Mouse (Mus musculus): ENCODE measurements around the gene Ppia. TPM values are rescaled to one million over a fixed set of nuclear protein-coding genes. Genes with fewer than 3 reads are reported as not detected.
A peak's percentile ranks its signal among the peaks of the same experiment; 100 is the strongest.
"Not testable (repeated sequence)": the region's sequence is repeated elsewhere in the genome, so short reads cannot be mapped to it uniquely, and the experiment has no call there.

The Ppia gene
- polyA plus RNA-seq, 1 experiment from 2014 or later, result 4,008 TPM

GRCm38 (mm10) chr11:6443727-6444076 is 28.5 kb downstream of the Ppia start:
- no peaks in the 10 kb centered on the region for H3K36me3 ChIP-seq (ENCODE audit: control insufficient read depth, insufficient read depth, low read length)
- peak overlapping the region; percentile 91 for H3K27ac ChIP-seq (ENCODE audit: low read length)
- no peak for ATAC-seq
- WGBS, result under 1% methylated on average over 10 of the region's 10 CpGs
- H3K9ac ChIP-seq (ENCODE audit: low read depth, low read length), result peak overlapping the region; percentile 86
- H3K27me3 ChIP-seq (ENCODE audit: control insufficient read depth, insufficient read depth, low read depth, low read length), result no peaks in the 10 kb centered on the region
- peak overlapping the region; percentile 81 for H3K4me2 ChIP-seq (ENCODE audit: low read length)
- H3K4me1 ChIP-seq (ENCODE audit: control insufficient read depth, insufficient read depth, low read length), result peaks cover 12% of the 10 kb centered on the region
- no peaks in the 10 kb centered on the region for H3K9me3 ChIP-seq (replicated peaks; ENCODE audit: control insufficient read depth, low read length, poor library complexity, severe bottlenecking)
- peak overlapping the region; percentile 88 for H3K4me3 ChIP-seq (ENCODE audit: low read depth, low read length)

GRCm38 (mm10) chr11:6444077-6444853 is 29.0 kb downstream of the Ppia start, which contains the start of gene H2afv:
TSS of gene H2afv (minus strand) at chr11:6444443.
- Histone ChIP-seq H3K4me1 (ENCODE audit: control insufficient read depth, insufficient read depth, low read length) (peaks cover 12% of the 10 kb centered on the region), H3K4me3 (ENCODE audit: low read depth, low read length) (peak within 1 kb of the TSS; percentile 88), H3K27ac (ENCODE audit: low read length) (peak within 1 kb of the TSS; percentile 91), H3K4me2 (ENCODE audit: low read length) (peak within 1 kb of the TSS; percentile 81), H3K9ac (ENCODE audit: low read depth, low read length) (peak within 1 kb of the TSS; percentile 86), H3K27me3 (ENCODE audit: control insufficient read depth, insufficient read depth, low read depth, low read length) (no peaks in the 10 kb centered on the region), H3K36me3 (ENCODE audit: control insufficient read depth, insufficient read depth, low read length) (no peaks in the 10 kb centered on the region), H3K9me3 (replicated peaks; ENCODE audit: control insufficient read depth, low read length, poor library complexity, severe bottlenecking) (no peaks in the 10 kb centered on the region)
- under 1% methylated on average over 73 of the region's 80 CpGs for WGBS
- peak; percentile 100 for ATAC-seq

GRCm38 (mm10) chr11:6445441-6445840 is 30.2 kb downstream of the Ppia start:
- no peak overlapping the region for H3K4me2 ChIP-seq (ENCODE audit: low read length)
- H3K4me3 ChIP-seq (ENCODE audit: low read depth, low read length), result no peak overlapping the region
- ATAC-seq, result no peak
- H3K36me3 ChIP-seq (ENCODE audit: control insufficient read depth, insufficient read depth, low read length), result no peaks in the 10 kb centered on the region
- 79% methylated on average over 4 of the region's 4 CpGs for WGBS
- no peaks in the 10 kb centered on the region for H3K9me3 ChIP-seq (replicated peaks; ENCODE audit: control insufficient read depth, low read length, poor library complexity, severe bottlenecking)
- no peaks in the 10 kb centered on the region for H3K27me3 ChIP-seq (ENCODE audit: control insufficient read depth, insufficient read depth, low read depth, low read length)
- H3K27ac ChIP-seq (ENCODE audit: low read length), result no peak overlapping the region
- no peak overlapping the region for H3K9ac ChIP-seq (ENCODE audit: low read depth, low read length)
- peaks cover 12% of the 10 kb centered on the region for H3K4me1 ChIP-seq (ENCODE audit: control insufficient read depth, insufficient read depth, low read length)

GRCm38 (mm10) chr11:6445951-6446350 is 30.7 kb downstream of the Ppia start:
- Histone ChIP-seq H3K27ac (ENCODE audit: low read length) (no peak overlapping the region), H3K27me3 (ENCODE audit: control insufficient read depth, insufficient read depth, low read depth, low read length) (no peaks in the 10 kb centered on the region), H3K9ac (ENCODE audit: low read depth, low read length) (no peak overlapping the region), H3K4me2 (ENCODE audit: low read length) (no peak overlapping the region), H3K4me3 (ENCODE audit: low read depth, low read length) (no peak overlapping the region), H3K4me1 (ENCODE audit: control insufficient read depth, insufficient read depth, low read length) (peaks cover 12% of the 10 kb centered on the region), H3K9me3 (replicated peaks; ENCODE audit: control insufficient read depth, low read length, poor library complexity, severe bottlenecking) (no peaks in the 10 kb centered on the region), H3K36me3 (ENCODE audit: control insufficient read depth, insufficient read depth, low read length) (no peaks in the 10 kb centered on the region)
- ATAC-seq, result no peak
- WGBS, result 91% methylated on average over 7 of the region's 7 CpGs

GRCm38 (mm10) chr11:6447493-6447892 is 32.2 kb downstream of the Ppia start:
- Histone ChIP-seq H3K9ac (ENCODE audit: low read depth, low read length) (no peak overlapping the region), H3K27ac (ENCODE audit: low read length) (no peak overlapping the region), H3K9me3 (replicated peaks; ENCODE audit: control insufficient read depth, low read length, poor library complexity, severe bottlenecking) (no peaks in the 10 kb centered on the region), H3K4me1 (ENCODE audit: control insufficient read depth, insufficient read depth, low read length) (peaks cover 12% of the 10 kb centered on the region), H3K27me3 (ENCODE audit: control insufficient read depth, insufficient read depth, low read depth, low read length) (no peaks in the 10 kb centered on the region), H3K4me3 (ENCODE audit: low read depth, low read length) (no peak overlapping the region), H3K4me2 (ENCODE audit: low read length) (no peak overlapping the region), H3K36me3 (ENCODE audit: control insufficient read depth, insufficient read depth, low read length) (no peaks in the 10 kb centered on the region)
- no peak for ATAC-seq
- 84% methylated on average over 4 of the region's 4 CpGs for WGBS

GRCm38 (mm10) chr11:6448155-6448554 is 32.9 kb downstream of the Ppia start:
- H3K27me3 ChIP-seq (ENCODE audit: control insufficient read depth, insufficient read depth, low read depth, low read length); ATAC-seq; H3K9me3 ChIP-seq (replicated peaks; ENCODE audit: control insufficient read depth, low read length, poor library complexity, severe bottlenecking); H3K9ac ChIP-seq (ENCODE audit: low read depth, low read length); H3K4me1 ChIP-seq (ENCODE audit: control insufficient read depth, insufficient read depth, low read length); H3K4me2 ChIP-seq (ENCODE audit: low read length); H3K4me3 ChIP-seq (ENCODE audit: low read depth, low read length); H3K36me3 ChIP-seq (ENCODE audit: control insufficient read depth, insufficient read depth, low read length); H3K27ac ChIP-seq (ENCODE audit: low read length): not testable (repeated sequence)
- 98% methylated on average over 5 of the region's 5 CpGs for WGBS

GRCm38 (mm10) chr11:6456083-6456482 is 40.8 kb downstream of the Ppia start:
- no peak for ATAC-seq

GRCm38 (mm10) chr11:6463159-6463837 is 48.1 kb downstream of the Ppia start:
- WGBS, result 88% methylated on average over 6 of the region's 6 CpGs
- H3K36me3 ChIP-seq (ENCODE audit: control insufficient read depth, insufficient read depth, low read length), result peaks cover 8% of the 10 kb centered on the region; the same call in 1 of the 2 replicates
- no peak overlapping the region for H3K4me3 ChIP-seq (ENCODE audit: low read depth, low read length)
- H3K4me1 ChIP-seq (ENCODE audit: control insufficient read depth, insufficient read depth, low read length), result peaks cover 8% of the 10 kb centered on the region
- no peaks in the 10 kb centered on the region for H3K27me3 ChIP-seq (ENCODE audit: control insufficient read depth, insufficient read depth, low read depth, low read length)
- no peak overlapping the region for H3K4me2 ChIP-seq (ENCODE audit: low read length)
- no peak for ATAC-seq
- no peaks in the 10 kb centered on the region for H3K9me3 ChIP-seq (replicated peaks; ENCODE audit: control insufficient read depth, low read length, poor library complexity, severe bottlenecking)
- H3K27ac ChIP-seq (ENCODE audit: low read length), result no peak overlapping the region
- H3K9ac ChIP-seq (ENCODE audit: low read depth, low read length), result no peak overlapping the region

More at GRCm38 (mm10) chr11:6456083-6456482, 40.8 kb downstream of the Ppia start:
- no peak overlapping the region for H3K27ac ChIP-seq (ENCODE audit: low read length)
- H3K36me3 ChIP-seq (ENCODE audit: control insufficient read depth, insufficient read depth, low read length), result no peaks in the 10 kb centered on the region
- WGBS, result 77% methylated on average over 6 of the region's 6 CpGs
- H3K4me3 ChIP-seq (ENCODE audit: low read depth, low read length), result no peak overlapping the region
- no peaks in the 10 kb centered on the region for H3K27me3 ChIP-seq (ENCODE audit: control insufficient read depth, insufficient read depth, low read depth, low read length)
- H3K4me2 ChIP-seq (ENCODE audit: low read length), result no peak overlapping the region
- H3K9me3 ChIP-seq (replicated peaks; ENCODE audit: control insufficient read depth, low read length, poor library complexity, severe bottlenecking), result no peaks in the 10 kb centered on the region
- no peaks in the 10 kb centered on the region for H3K4me1 ChIP-seq (ENCODE audit: control insufficient read depth, insufficient read depth, low read length)
- no peak overlapping the region for H3K9ac ChIP-seq (ENCODE audit: low read depth, low read length)

- WGBS, result 23% methylated on average over 4 of the region's 4 CpGs
- Histone ChIP-seq H3K4me3 (ENCODE audit: low read depth, low read length) (no peak overlapping the region), H3K27me3 (ENCODE audit: control insufficient read depth, insufficient read depth, low read depth, low read length) (no peaks in the 10 kb centered on the region), H3K4me2 (ENCODE audit: low read length) (no peak overlapping the region), H3K9me3 (replicated peaks; ENCODE audit: control insufficient read depth, low read length, poor library complexity, severe bottlenecking) (no peaks in the 10 kb centered on the region), H3K27ac (ENCODE audit: low read length) (no peak overlapping the region), H3K4me1 (ENCODE audit: control insufficient read depth, insufficient read depth, low read length) (peaks cover 19% of the 10 kb centered on the region), H3K9ac (ENCODE audit: low read depth, low read length) (no peak overlapping the region), H3K36me3 (ENCODE audit: control insufficient read depth, insufficient read depth, low read length) (peaks cover 8% of the 10 kb centered on the region; the same call in 1 of the 2 replicates)
- ATAC-seq, result peak; percentile 80
These were observed 49.9 kb downstream of the Ppia start for GRCm38 (mm10) chr11:6465122-6465521.

Data from midbrain, embryonic 16.5 days (tissue).